ENCODE assay signal across 7 mouse cellular contexts in genomic region chr7:28381017-28381790, GRCm38 (mm10). TPM values are rescaled to one million over a fixed set of nuclear protein-coding genes. Genes with fewer than 3 reads are reported as not detected.
DNase-seq lines count a peak whose midpoint lies in the region; ATAC-seq and TF ChIP-seq lines count a peak whose summit lies in the region.

No protein-coding gene starts in this region.

- WGBS in heart, embryonic 10.5 days: 4% methylated on average over 30 of the region's 30 CpGs
- WGBS in kidney, embryonic 14.5 days: 7% methylated on average over 30 of the region's 30 CpGs

- H3K4me2 ChIP-seq in kidney, embryonic 14.5 days (replicated peaks; ENCODE audit: low read depth, low read length): peak overlapping the region; percentile 48

- no peak for TF ChIP-seq POLR2A in cortical plate, adult 2 months (IDR thresholded peaks at IDR 0.05; ENCODE audit: extremely low read depth, insufficient read depth, low read length)

- peaks cover 18% of the 10 kb centered on the region for H3K36me3 ChIP-seq in heart, embryonic 10.5 days
- peaks cover 13% of the 10 kb centered on the region; the same call in 1 of the 2 replicates for H3K36me3 ChIP-seq in kidney, embryonic 14.5 days (ENCODE audit: control insufficient read depth, insufficient read depth, low read length)

- peak; percentile 14; the same call in 1 of the 2 replicates for ATAC-seq in kidney, embryonic 14.5 days (ENCODE audit: low FRiP score, low TSS enrichment)

- peak; percentile 98 for DNase-seq in NIH3T3 (ENCODE audit: low read depth)
- peak; percentile 92 for DNase-seq in heart, embryonic 10.5 days (ENCODE audit: low spot score)
- peak; percentile 95 for DNase-seq in lung, postnatal 36 days
- peak; percentile 94 for DNase-seq in skeletal muscle tissue, adult 2 months (ENCODE audit: low read depth, low spot score)
- no peak for DNase-seq in cerebellum, adult 11 months

- H3K9ac ChIP-seq in kidney, embryonic 14.5 days (ENCODE audit: low read depth, low read length): peak overlapping the region; percentile 51; the same call in 1 of the 2 replicates

- H3K27ac ChIP-seq in cortical plate, adult 2 months (ENCODE audit: insufficient read depth, low read length): peak overlapping the region; percentile 92
- H3K27ac ChIP-seq in heart, embryonic 10.5 days: peak overlapping the region; percentile 96
- H3K27ac ChIP-seq in kidney, embryonic 14.5 days (ENCODE audit: low read depth, low read length): peak overlapping the region; percentile 99

- H3K27me3 ChIP-seq in heart, embryonic 10.5 days (ENCODE audit: insufficient read depth, poor library complexity, severe bottlenecking): no peaks in the 10 kb centered on the region
- H3K27me3 ChIP-seq in kidney, embryonic 14.5 days (ENCODE audit: control insufficient read depth, insufficient read depth, low read length): no peaks in the 10 kb centered on the region

- no peak for TF ChIP-seq CTCF in cortical plate, adult 2 months (IDR thresholded peaks at IDR 0.05; ENCODE audit: extremely low read depth, insufficient read depth, low read length)

- H3K4me3 ChIP-seq in cortical plate, adult 2 months (ENCODE audit: insufficient read depth, low read length): no peak overlapping the region; the same call in none of the 2 replicates
- H3K4me3 ChIP-seq in heart, embryonic 10.5 days: peak overlapping the region; percentile 52
- H3K4me3 ChIP-seq in kidney, embryonic 14.5 days (ENCODE audit: low read length): peak overlapping the region; percentile 31

- H3K4me1 ChIP-seq in cortical plate, adult 2 months (ENCODE audit: control insufficient read depth, insufficient read depth, low read length): peaks cover 5% of the 10 kb centered on the region
- peaks cover 64% of the 10 kb centered on the region for H3K4me1 ChIP-seq in heart, embryonic 10.5 days
- peaks cover 49% of the 10 kb centered on the region for H3K4me1 ChIP-seq in kidney, embryonic 14.5 days (ENCODE audit: control insufficient read depth, insufficient read depth, low read length)

- H3K9me3 ChIP-seq in heart, embryonic 10.5 days: no peaks in the 10 kb centered on the region
- H3K9me3 ChIP-seq in kidney, embryonic 14.5 days (ENCODE audit: control insufficient read depth, low read length): no peaks in the 10 kb centered on the region

RNA-seq across cellular contexts. Expression of gene Zfp36, which starts 1.2 kb away (rescaled TPM):
- 3.6 and 3.8 TPM in 2 replicates for polyA plus RNA-seq in cortical plate, adult 2 months (2012; rRNA removed)
- polyA plus RNA-seq in heart, embryonic 10.5 days (2016; fragmentation: Nextera tagmentation; extraction: Ambion mirVana): 13.7 and 15.1 TPM in 2 replicates
- polyA plus RNA-seq in kidney, embryonic 14.5 days (2014; fragmentation: Nextera tagmentation; extraction: Ambion mirVana): 8.3 and 10.7 TPM in 2 replicates

RNA-seq across cellular contexts. Expression of gene Plekhg2, which starts 8.8 kb away (rescaled TPM):
- 3.5 and 4.2 TPM in 2 replicates for polyA plus RNA-seq in cortical plate, adult 2 months (2012; rRNA removed)
- polyA plus RNA-seq in heart, embryonic 10.5 days (2016; fragmentation: Nextera tagmentation; extraction: Ambion mirVana): 68.3 and 75.1 TPM in 2 replicates
- polyA plus RNA-seq in kidney, embryonic 14.5 days (2014; fragmentation: Nextera tagmentation; extraction: Ambion mirVana): 52.4 and 70.8 TPM in 2 replicates

RNA-seq across cellular contexts. Expression of gene Med29, which starts 11.3 kb away (rescaled TPM):
- polyA plus RNA-seq in cortical plate, adult 2 months (2012; rRNA removed): 38.6 and 42.6 TPM in 2 replicates
- 58.8 and 62.0 TPM in 2 replicates for polyA plus RNA-seq in heart, embryonic 10.5 days (2016; fragmentation: Nextera tagmentation; extraction: Ambion mirVana)
- polyA plus RNA-seq in kidney, embryonic 14.5 days (2014; fragmentation: Nextera tagmentation; extraction: Ambion mirVana): 54.5 and 68.8 TPM in 2 replicates

RNA-seq across cellular contexts. Expression of gene Paf1, which starts 11.5 kb away (rescaled TPM):
- 101 and 108 TPM in 2 replicates for polyA plus RNA-seq in cortical plate, adult 2 months (2012; rRNA removed)
- polyA plus RNA-seq in heart, embryonic 10.5 days (2016; fragmentation: Nextera tagmentation; extraction: Ambion mirVana): 79.8 and 81.3 TPM in 2 replicates
- 68.4 and 82.1 TPM in 2 replicates for polyA plus RNA-seq in kidney, embryonic 14.5 days (2014; fragmentation: Nextera tagmentation; extraction: Ambion mirVana)

RNA-seq across cellular contexts. Expression of gene Rps16, which starts 30.8 kb away (rescaled TPM):
- 648 and 653 TPM in 2 replicates for polyA plus RNA-seq in cortical plate, adult 2 months (2012; rRNA removed)
- polyA plus RNA-seq in heart, embryonic 10.5 days (2016; fragmentation: Nextera tagmentation; extraction: Ambion mirVana): 726 and 844 TPM in 2 replicates
- 1,287 and 1,567 TPM in 2 replicates for polyA plus RNA-seq in kidney, embryonic 14.5 days (2014; fragmentation: Nextera tagmentation; extraction: Ambion mirVana)

Comparison
In these comparisons a context has a peak if more than half of its experiments do, and no peak if none do; other contexts are left out.
1. RNA of gene Plekhg2, which starts 8.8 kb away (polyA plus RNA-seq): 68.3 to 75.1 TPM in heart, embryonic 10.5 days and 52.4 to 70.8 TPM in kidney, embryonic 14.5 days; 3.5 to 4.2 TPM in cortical plate, adult 2 months; every median in the first group is over 10 times any median in the second.
2. Peak in every context shown above with its lines, with median percentiles within 50 percentile points of each other: H3K27ac ChIP-seq.